Mouse (Mus musculus) spleen, adult 2 months (tissue): Measurements from ENCODE around the gene Sspn.

Experiments used
- CTCF ChIP-seq: fragments of 200-500 bp; IDR thresholded peaks from 2 replicates; pipeline ENCODE4 v1.5.1; 2011; ENCODE audit warnings: mild to moderate bottlenecking, inconsistent platforms; ENCODE audit not compliant: insufficient read depth, insufficient read length, insufficient replicate concordance; ENCODE audit errors: extremely low read depth
- POLR2A ChIP-seq: fragments of 200-500 bp; IDR thresholded peaks from 2 replicates; pipeline ENCODE4 v1.6.1; 2011; ENCODE audit warnings: low read depth, low read length, inconsistent platforms

- no peak for TF ChIP-seq CTCF
- no peak for TF ChIP-seq POLR2A
Measured at GRCm38 (mm10) chr6:145885069-145885468, 46.4 kb upstream of the Sspn start.
